Mouse (Mus musculus) B cell, adult 67 days (primary cell): ENCODE results near the gene Rnf207. TPM values are rescaled to one million over a fixed set of nuclear protein-coding genes. Genes with fewer than 3 reads are reported as not detected.

Experiments
- total RNA-seq, 2 experiments: library from RNA; stranded (reverse); gene quantifications; 4 replicates each; pipeline ENCODE4 v1.2.4; 2023

The Rnf207 gene
- not detected for total RNA-seq

DNA sequence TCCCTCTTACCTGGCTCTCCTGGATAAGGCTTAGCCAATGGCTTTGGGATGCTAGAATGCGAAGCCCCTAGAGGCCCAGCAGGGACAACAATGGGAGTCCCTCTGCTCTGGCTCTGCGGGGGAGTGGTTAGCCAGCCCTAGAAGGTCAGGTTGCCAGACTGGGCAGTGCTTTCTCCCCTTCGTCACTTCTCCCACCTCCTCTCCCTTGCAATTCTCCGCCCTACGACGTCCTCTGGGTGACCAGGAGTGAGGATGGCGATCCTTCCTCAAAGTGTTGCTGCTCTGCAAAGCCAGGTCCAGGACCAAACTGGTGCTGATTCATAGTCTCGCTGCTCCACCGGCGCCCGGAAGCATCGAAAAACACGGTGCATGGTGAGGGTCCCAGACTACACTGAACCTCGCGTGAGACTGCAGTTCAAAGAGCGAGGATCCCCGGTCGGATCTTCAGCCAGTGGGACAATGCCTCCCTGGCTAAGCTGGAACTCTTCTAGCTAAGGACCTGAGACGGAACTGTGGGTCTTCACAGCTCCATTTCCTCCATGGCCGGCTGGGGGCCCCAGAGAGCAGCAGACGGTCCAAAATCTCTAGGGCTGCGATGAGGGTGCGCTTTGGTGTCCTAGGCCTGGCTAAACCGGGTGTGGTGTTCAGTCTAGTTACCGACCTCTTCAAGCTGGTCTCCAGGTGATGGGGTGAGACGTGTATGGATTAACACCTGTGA, at the start of gene Rnf207:
Rnf207 (minus strand) TSS at position 477 of the 718 bp plus-strand sequence.

DNA sequence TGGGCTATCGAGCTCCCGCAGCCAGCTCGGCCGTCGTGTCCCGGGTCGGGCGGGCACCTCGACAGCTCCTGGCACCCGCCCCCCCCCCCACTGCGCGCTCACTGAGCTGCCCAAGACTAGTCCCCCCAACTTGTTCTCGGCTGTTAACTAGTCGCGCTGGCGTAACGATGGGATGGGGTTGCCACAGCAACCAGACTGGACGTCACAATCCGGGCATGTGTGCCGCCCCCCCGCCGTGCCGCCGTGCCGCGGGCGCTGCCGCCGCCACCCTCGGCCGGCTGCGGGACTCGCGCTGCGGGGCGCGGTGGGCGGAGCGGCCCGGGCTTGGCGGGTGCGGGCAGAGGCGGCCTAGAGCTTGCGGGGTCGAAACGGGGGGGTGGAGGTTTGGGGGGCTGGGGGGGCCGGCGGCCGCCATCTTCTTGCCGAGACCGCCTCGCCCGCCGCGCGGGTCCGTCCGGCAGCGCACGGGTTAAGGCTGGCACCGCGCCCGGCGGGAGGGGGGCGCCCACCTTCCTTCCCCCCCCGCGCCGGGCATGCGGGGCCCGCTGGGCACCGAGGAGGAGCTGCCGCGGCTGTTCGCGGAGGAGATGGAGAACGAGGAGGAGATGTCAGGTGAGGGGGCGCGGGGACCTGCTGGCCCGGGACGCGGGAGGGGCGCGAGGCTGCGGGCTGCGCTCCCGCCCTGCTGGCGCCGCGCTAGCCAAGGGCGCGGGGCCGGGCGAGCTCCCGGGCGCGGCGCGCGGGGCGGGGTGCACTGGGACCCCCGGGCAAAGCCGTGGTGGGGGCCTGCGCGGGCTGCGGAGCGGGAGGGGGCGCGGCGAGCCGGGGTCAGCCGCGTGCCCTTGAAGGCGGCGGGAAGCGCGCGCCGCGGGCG, 19.9 kb upstream of the Rnf207 start, which contains the start of gene Chd5:
Chd5 (plus strand) TSS at position 233 of the 874 bp plus-strand sequence.

DNA sequence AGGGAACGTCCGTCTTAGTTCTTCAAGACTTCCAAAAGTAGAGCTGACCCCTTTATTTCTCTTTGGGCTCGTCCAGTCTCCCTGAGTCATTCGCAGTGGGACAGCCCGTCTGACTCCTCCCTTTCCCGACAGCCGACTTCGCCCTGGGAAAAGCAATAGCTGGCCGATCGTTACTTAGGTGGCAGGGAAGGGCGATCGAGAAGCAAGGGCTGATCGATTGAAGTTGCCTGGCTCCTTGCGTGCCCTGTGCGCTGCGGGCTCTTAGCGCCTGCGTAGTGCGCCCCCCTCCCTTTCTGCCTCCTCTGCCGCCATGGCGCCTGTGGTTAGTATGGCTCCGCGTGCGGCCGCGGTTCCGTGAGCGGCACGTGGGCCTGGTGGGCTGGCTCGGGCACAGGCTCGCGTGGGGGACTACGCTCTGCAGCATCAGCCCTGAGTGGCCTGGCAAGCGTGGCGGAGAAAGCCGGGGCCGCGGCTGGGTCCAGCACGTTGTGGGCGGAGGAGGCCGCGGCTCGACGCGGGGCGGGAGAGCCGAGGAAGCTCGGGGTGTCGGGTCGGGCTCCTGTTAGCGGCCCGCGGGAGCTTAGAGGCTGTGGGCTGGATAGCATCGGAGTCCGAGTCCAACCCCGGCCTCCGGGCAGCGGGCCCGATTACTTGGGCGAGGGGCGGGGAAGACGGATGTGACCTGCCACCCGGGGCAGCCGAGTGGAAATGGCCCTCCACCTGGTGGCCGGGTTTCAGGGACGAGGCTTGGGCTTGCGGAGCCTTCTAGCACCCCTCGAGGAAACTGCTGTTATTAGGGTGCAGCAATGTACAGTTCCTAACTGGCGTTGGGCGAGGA, 7.0 kb upstream of the Rnf207 start, which contains the start of gene Rpl22:
Rpl22 (plus strand) TSS at position 169 of the 838 bp plus-strand sequence.

DNA sequence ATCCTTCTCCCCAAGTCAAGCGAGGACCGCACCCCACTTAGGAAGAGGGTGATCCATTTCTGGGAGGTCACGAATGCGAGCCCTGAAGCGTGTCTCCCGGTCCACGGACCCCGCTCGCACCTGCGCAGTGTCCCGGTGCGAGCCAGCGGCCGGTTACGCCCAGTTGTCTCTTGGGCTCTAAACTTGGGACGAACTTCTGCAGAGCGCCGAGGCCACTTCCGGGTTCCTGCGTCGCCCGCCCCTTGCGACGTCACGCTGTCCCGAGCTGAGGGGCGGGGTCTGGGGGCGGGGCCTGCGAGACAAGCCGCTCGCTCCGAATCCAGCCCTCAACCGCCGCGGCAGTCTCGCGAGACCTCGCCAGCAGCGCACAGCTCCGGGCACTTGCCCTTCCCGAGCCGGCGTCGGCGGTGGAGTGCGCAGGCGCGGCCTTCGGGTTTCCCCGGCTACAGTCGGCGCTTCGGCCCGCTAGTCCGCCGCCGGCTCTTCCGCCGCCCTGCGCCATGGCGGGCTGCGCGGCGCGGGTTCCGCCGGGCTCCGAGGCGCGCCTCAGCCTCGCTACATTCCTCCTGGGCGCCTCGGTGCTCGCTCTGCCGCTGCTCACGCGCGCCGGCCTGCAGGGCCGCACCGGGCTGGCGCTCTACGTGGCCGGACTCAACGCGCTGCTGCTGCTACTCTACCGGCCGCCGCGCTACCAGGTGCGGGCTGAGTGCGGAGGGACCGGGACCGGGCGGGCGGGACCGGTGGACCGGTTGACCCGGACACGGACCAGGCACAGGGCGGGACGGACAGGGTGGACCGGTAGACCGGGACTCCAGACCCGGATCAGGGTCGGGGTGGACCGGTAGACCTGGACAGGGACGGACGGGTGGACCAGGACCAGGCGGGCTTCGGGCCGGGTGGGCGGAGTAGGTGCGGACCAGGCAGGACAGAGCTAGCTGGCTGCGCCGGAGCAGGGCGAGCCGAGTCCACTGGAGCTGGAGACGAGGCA, 21.6 kb downstream of the Rnf207 start, which contains the start of gene Icmt:
Icmt (plus strand) TSS at position 354 of the 988 bp plus-strand sequence.

DNA sequence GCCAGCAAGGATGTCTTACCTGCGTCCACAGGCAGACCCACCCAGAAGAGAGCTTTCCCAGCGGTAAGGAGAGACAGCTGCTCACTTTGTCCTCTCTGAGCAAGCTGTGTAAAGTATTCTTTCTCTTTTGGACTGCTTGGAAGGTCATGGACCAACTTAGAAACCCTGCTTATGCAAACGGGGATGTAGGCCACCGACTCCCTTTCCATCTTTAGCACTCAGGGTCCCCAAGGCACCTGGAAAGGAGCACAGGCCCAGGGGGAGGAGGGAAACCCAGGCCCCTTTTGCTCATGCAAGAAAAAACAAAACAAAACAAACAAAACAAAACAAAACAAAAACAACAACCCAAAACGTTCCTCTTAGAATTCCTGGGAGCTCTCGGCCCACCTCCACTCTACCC, 27.2 kb downstream of the Rnf207 start, which contains the start of gene Hes3:
Hes3 (minus strand) TSS at position 101 of the 400 bp plus-strand sequence.

DNA sequence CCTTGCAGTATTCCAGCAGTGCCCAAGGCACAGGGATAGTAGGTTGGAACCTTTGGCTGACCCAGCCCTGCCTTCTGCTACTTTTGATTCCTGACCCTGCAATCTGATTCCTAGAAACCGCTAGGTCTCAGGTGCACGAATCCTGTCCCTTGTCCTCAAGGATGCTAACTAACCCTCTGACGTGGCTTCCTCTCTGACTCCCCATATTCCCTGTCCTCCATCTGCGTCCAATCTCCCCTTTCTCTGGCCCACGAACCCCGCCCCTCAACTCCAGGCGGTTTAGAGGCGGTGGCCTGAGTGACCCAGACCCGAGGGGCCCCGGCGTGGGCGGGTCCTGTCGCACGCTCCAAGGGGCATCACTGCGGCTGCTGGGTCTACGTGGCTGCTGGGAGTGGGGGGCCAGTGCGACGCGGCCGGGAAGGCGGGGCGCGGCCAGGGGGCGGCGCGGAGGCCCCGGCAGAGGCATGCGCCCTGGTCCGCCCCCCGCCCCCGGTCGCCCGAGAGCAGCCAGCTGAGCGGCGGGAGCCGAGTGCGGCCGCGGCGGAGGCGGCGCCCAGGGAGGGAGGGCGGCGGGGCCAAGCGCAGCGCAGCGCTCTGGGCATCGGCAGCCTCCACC, 45.1 kb downstream of the Rnf207 start, which contains the start of gene Gpr153:
Gpr153 (plus strand) TSS at position 612 of the 616 bp plus-strand sequence.

Other genes with a start within 250 kb of the Rnf207 start
- gene Plekhg5, start 246.5 kb downstream of the Rnf207 start, total RNA-seq, result 1 to 10 TPM; 2.6 to 5.9 TPM
- gene Tnfrsf25, start 203.1 kb downstream of the Rnf207 start, total RNA-seq, result under 1 TPM in 1 of 2 experiments, not detected in 1; 0.32 TPM
- 1 to 10 TPM; 1.3 to 1.6 TPM for gene Espn, start 166.6 kb downstream of the Rnf207 start, total RNA-seq
- gene Hes2, start 160.1 kb downstream of the Rnf207 start, total RNA-seq, result not detected
- gene Acot7, start 140.9 kb downstream of the Rnf207 start, total RNA-seq, result 1 to 10 TPM; 3.8 to 5.5 TPM
- not detected for gene Gpr153, start 44.8 kb downstream of the Rnf207 start, total RNA-seq
- not detected for gene Hes3, start 27.3 kb downstream of the Rnf207 start, total RNA-seq
- 10 to 100 TPM; 35.4 to 40.8 TPM for gene Icmt, start 21.8 kb downstream of the Rnf207 start, total RNA-seq
- 100 to 1,000 TPM; 825 to 862 TPM for gene Rpl22, start 6.7 kb upstream of the Rnf207 start, total RNA-seq
- gene Chd5, start 19.7 kb upstream of the Rnf207 start, total RNA-seq, result under 1 TPM in 1 of 2 experiments, not detected in 1; 0.09 TPM
- 1 to 10 TPM; 3.5 to 7.1 TPM for gene Nphp4, start 157.7 kb upstream of the Rnf207 start, total RNA-seq
- gene Kcnab2, start 158.9 kb upstream of the Rnf207 start, total RNA-seq, result 10 to 100 TPM; 88.4 to 94.7 TPM